In genomic region chr10:85591986-85592385, GRCm38 (mm10) we compare ENCODE assay signal across 11 mouse cellular contexts.
DNase-seq lines count a peak whose midpoint lies in the region; ATAC-seq and TF ChIP-seq lines count a peak whose summit lies in the region.
"Had no signal": no experiment of that assay in that cellular context is flagged by ENCODE, and none has a peak within 500 bp of the region (broad histone marks: within the 10 kb centered on the region; RNA-seq: fewer than 3 reads in every experiment).

No protein-coding gene starts in this region.

- H3K4me1 ChIP-seq in liver, embryonic 11.5 days (replicated peaks; ENCODE audit: control insufficient read depth, insufficient read depth, low read length) = no peaks in the 10 kb centered on the region
- H3K4me1 ChIP-seq in lung, embryonic 14.5 days (ENCODE audit: insufficient read depth) = no peaks in the 10 kb centered on the region; the same call in 1 of the 2 replicates
- H3K4me1 ChIP-seq: embryonic facial prominence, embryonic 15.5 days had no signal

- H3K4me3 ChIP-seq in liver, embryonic 11.5 days (ENCODE audit: low read depth, low read length) = no peak overlapping the region
- no peak overlapping the region for H3K4me3 ChIP-seq in lung, embryonic 14.5 days (ENCODE audit: low read depth, low read length)
- H3K4me3 ChIP-seq: embryonic facial prominence, embryonic 15.5 days; myocyte had no signal

- no peaks in the 10 kb centered on the region for H3K36me3 ChIP-seq in liver, embryonic 11.5 days (ENCODE audit: control insufficient read depth, insufficient read depth, low read length)
- no peaks in the 10 kb centered on the region for H3K36me3 ChIP-seq in lung, embryonic 14.5 days (ENCODE audit: insufficient read depth)
- H3K36me3 ChIP-seq: embryonic facial prominence, embryonic 15.5 days had no signal

- peak; percentile 11 for DNase-seq in liver
- DNase-seq in liver, embryonic 11.5 days (ENCODE audit: low spot score) = no peak
- peak; percentile 50 to 67 for DNase-seq in adrenal gland, postnatal 36 days
- peak; percentile 74 for DNase-seq in lung, embryonic 14.5 days
- DNase-seq in retina, embryonic 14.5 days (ENCODE audit: low spot score) = peak; percentile 11
- DNase-seq in cerebellum, adult 11-12 months = no peak
- no peak for DNase-seq in cerebellum, adult 9-11 months
- DNase-seq: heart, postnatal 10 days had no signal

- ATAC-seq in liver, embryonic 11.5 days (replicated peaks; ENCODE audit: low FRiP score) = no peak
- ATAC-seq in lung, embryonic 14.5 days (ENCODE audit: insufficient read depth) = no peak
- ATAC-seq in CD4-positive, CD25-positive, alpha-beta regulatory T cell, adult 4 months = no peak

- H3K27ac ChIP-seq in liver, embryonic 11.5 days (ENCODE audit: low read depth, low read length) = no peak overlapping the region
- H3K27ac ChIP-seq in lung, embryonic 14.5 days (ENCODE audit: low read depth) = no peak overlapping the region
- H3K27ac ChIP-seq: embryonic facial prominence, embryonic 15.5 days had no signal

- H3K27me3 ChIP-seq in liver, embryonic 11.5 days (replicated peaks; ENCODE audit: control insufficient read depth, insufficient read depth, low read length) = no peaks in the 10 kb centered on the region
- H3K27me3 ChIP-seq in lung, embryonic 14.5 days (ENCODE audit: insufficient read depth, low read length) = no peaks in the 10 kb centered on the region
- H3K27me3 ChIP-seq: embryonic facial prominence, embryonic 15.5 days had no signal

- no peak overlapping the region for H3K9ac ChIP-seq in liver, embryonic 11.5 days (ENCODE audit: low read depth, low read length)
- no peak overlapping the region for H3K9ac ChIP-seq in lung, embryonic 14.5 days
- H3K9ac ChIP-seq: embryonic facial prominence, embryonic 15.5 days had no signal

- no peaks in the 10 kb centered on the region for H3K9me3 ChIP-seq in liver, embryonic 11.5 days (ENCODE audit: control insufficient read depth, low read length)
- H3K9me3 ChIP-seq in lung, embryonic 14.5 days (ENCODE audit: low read depth, low read length) = no peaks in the 10 kb centered on the region
- H3K9me3 ChIP-seq: embryonic facial prominence, embryonic 15.5 days had no signal

- H3K4me2 ChIP-seq in liver, embryonic 11.5 days = no peak overlapping the region
- no peak overlapping the region for H3K4me2 ChIP-seq in lung, embryonic 14.5 days
- H3K4me2 ChIP-seq: embryonic facial prominence, embryonic 15.5 days had no signal

- 49% methylated on average over 6 of the region's 6 CpGs for WGBS in liver, embryonic 11.5 days
- 37% methylated on average over 6 of the region's 6 CpGs for WGBS in lung, embryonic 14.5 days

- TF ChIP-seq CTCF in lung, embryonic 14.5 days (IDR thresholded peaks at IDR 0.05; ENCODE audit: low read depth) = no peak

Comparison
In these comparisons a context has a peak if more than half of its experiments do, and no peak if none do; other contexts are left out.
1. DNase-seq: peak in liver (single experiment), adrenal gland, postnatal 36 days (2 of 2), lung, embryonic 14.5 days (single experiment) and retina, embryonic 14.5 days (single experiment); none in liver, embryonic 11.5 days (single experiment), cerebellum, adult 11-12 months (single experiment) and cerebellum, adult 9-11 months (single experiment).